Mouse (Mus musculus) sigmoid colon, adult 10 weeks (tissue): ENCODE data around the gene Wnt5a. TPM values are rescaled to one million over a fixed set of nuclear protein-coding genes. Genes with fewer than 3 reads are reported as not detected.

ENCODE experiments used
- polyA plus RNA-seq: library from polyadenylated mRNA; stranded (reverse); fragments of 350-450 nt; fragmentation: Illumina TruSeq; extraction: RNeasy Lipid Tissue Mini Kit (QIAGEN cat#74804); gene quantifications from one replicate; pipeline ENCODE4 v1.2.3, GENCODE M21; 2014; ENCODE audit warnings: low read depth, low replicate concordance

Wnt5a gene
- polyA plus RNA-seq, result 21.8 TPM

GRCm38 (mm10) chr14:28504101-28505050 lies at the start of gene Wnt5a:
Gene Wnt5a (plus strand): TSS chr14:28504750.

